Mouse (Mus musculus): Measurements from ENCODE around the gene Cd5. TPM values are rescaled to one million over a fixed set of nuclear protein-coding genes. Genes with fewer than 3 reads are reported as not detected.

Cd5 gene
- total RNA-seq, 2 experiments from 2014 or later: 0.16 to 0.37 TPM

DNA sequence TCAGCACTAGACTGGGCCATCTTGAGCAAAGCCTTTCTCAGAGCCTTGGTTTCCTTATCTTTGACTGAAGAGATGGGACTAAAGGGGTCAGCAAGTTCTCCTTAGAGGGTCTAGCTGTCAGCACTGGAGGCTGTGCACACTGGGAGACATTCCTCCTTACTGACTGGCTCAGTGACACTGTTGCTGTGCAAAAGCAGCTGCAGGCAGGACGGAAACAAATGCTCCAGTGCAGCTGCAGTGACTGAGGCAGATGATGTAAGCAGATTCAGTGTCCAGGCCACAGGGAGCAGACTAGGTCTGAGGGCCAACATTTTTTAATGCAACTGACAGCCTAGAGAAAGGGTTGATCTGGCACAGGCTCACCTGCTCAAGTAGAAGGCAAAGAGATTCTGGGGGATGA lies 65.5 kb downstream of the Cd5 start:
- H3K4me3 ChIP-seq: no peak overlapping the region
- no peak overlapping the region for H3K27ac ChIP-seq
- no peak for DNase-seq (ENCODE audit: extremely low spot score in 1 of 2, low spot score in 2 of 2)
- intact Hi-C loops (cut with DNase I): no loop called here
- no peak for TF ChIP-seq CTCF (IDR thresholded peaks at IDR 0.05)

GRCm38 (mm10) chr19:10671854-10672417 lies 66.9 kb downstream of the Cd5 start:
- intact Hi-C loops (cut with DNase I): no loop called here
- no peak for DNase-seq (ENCODE audit: extremely low spot score in 1 of 2, low spot score in 2 of 2)
- no peak overlapping the region for H3K4me3 ChIP-seq
- no peak for TF ChIP-seq CTCF (IDR thresholded peaks at IDR 0.05)
- no peak overlapping the region for H3K27ac ChIP-seq

DNA sequence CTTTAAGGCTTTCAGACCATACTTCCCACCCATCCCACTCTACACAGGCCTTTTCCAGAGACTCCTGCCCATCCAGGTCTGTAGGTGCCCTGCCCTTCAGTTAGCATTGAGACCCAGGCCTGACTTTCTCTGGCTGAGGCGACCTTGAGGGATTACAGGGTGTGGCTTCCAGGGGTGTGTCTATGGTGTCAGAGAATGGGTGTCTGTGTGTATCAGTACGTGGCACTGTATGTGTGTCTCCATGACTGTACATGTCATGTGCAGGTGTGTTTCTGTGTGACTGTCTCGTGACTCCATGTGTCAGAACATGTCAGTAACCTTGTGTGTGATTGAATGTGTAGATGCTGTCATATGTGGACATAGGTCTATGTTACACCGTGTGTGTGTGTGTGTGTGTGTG lies 67.5 kb downstream of the Cd5 start:
- intact Hi-C loops (cut with DNase I): no loop called here
- DNase-seq (ENCODE audit: extremely low spot score in 1 of 2, low spot score in 2 of 2): no peak
- no peak for TF ChIP-seq CTCF (IDR thresholded peaks at IDR 0.05)
- no peak overlapping the region for H3K4me3 ChIP-seq
- no peak overlapping the region for H3K27ac ChIP-seq

Other genes starting within 250 kb of the Cd5 start
- 10 to 100 TPM; 77.4 to 82.5 TPM for gene Cpsf7, start 213.7 kb downstream of the Cd5 start, total RNA-seq (2021)
- 10 to 100 TPM; 52.2 to 56.1 TPM for gene Sdhaf2, start 212.9 kb downstream of the Cd5 start, total RNA-seq (2021)
- 10 to 100 TPM; 12.3 to 12.7 TPM for gene Tmem216, start 182.8 kb downstream of the Cd5 start, total RNA-seq (2021)
- gene Cyb561a3, start 161.8 kb downstream of the Cd5 start, total RNA-seq (2021): 10 to 100 TPM; 12.7 to 12.8 TPM
- 10 to 100 TPM; 12.2 to 13.8 TPM for gene Tmem138, start 161.6 kb downstream of the Cd5 start, total RNA-seq (2021)
- 100 to 1,000 TPM; 191 to 206 TPM for gene Ddb1, start 133.7 kb downstream of the Cd5 start, total RNA-seq (2021)
- 10 to 100 TPM; 16.6 to 17.7 TPM for gene Tkfc, start 133.3 kb downstream of the Cd5 start, total RNA-seq (2021)
- gene Vwce, start 104.8 kb downstream of the Cd5 start, total RNA-seq (2021): under 1 TPM; 0.43 to 0.65 TPM
- gene Pga5, start 60.9 kb downstream of the Cd5 start, total RNA-seq (2021): not detected
- 10 to 100 TPM; 21.6 to 24.4 TPM for gene Vps37c, start 50.3 kb downstream of the Cd5 start, total RNA-seq (2021)
- 1 to 10 TPM; 2.3 to 2.8 TPM for gene Cd6, start 91.1 kb upstream of the Cd5 start, total RNA-seq (2021)
- 1 to 10 TPM; 1.1 to 1.3 TPM for gene Slc15a3, start 100.7 kb upstream of the Cd5 start, total RNA-seq (2021)
- 100 to 1,000 TPM; 268 TPM for gene Tmem132a, start 130.9 kb upstream of the Cd5 start, total RNA-seq (2021)
- 10 to 100 TPM; 49.5 to 50.2 TPM for gene Tmem109, start 143.0 kb upstream of the Cd5 start, total RNA-seq (2021)
- 100 to 1,000 TPM; 195 to 208 TPM for gene Prpf19, start 156.2 kb upstream of the Cd5 start, total RNA-seq (2021)
- not detected for gene Zp1, start 181.6 kb upstream of the Cd5 start, total RNA-seq (2021)
- gene Ptgdr2, start 198.2 kb upstream of the Cd5 start, total RNA-seq (2021): under 1 TPM; 0.14 to 0.30 TPM
- 10 to 100 TPM in 1 of 2 experiments, 1 to 10 TPM in 1; 7.8 to 10.6 TPM for gene Ccdc86, start 210.3 kb upstream of the Cd5 start, total RNA-seq (2021)
- gene Ms4a10, start 235.7 kb upstream of the Cd5 start, total RNA-seq (2021): not detected